Mouse (Mus musculus) heart, adult 8-10 months (tissue): Measurements from ENCODE around the gene Msi2. TPM values are rescaled to one million over a fixed set of nuclear protein-coding genes. Genes with fewer than 3 reads are reported as not detected.

ENCODE experiments used
- DNase-seq: peaks from one replicate; pipeline ENCODE4 v3.0.0; 2022; ENCODE audit warnings: low spot score
- total RNA-seq, 4 experiments: library from RNA; stranded (reverse); gene quantifications; 2 replicates each; pipeline ENCODE4 v1.2.4; 2022

Msi2 gene
- total RNA-seq, 4 experiments from 2014 or later = 206 to 216 (median 210) TPM

GRCm38 (mm10) chr11:88713479-88713878, 4.8 kb downstream of the Msi2 start:
- no peak for DNase-seq

- no peak for DNase-seq
Measured at GRCm38 (mm10) chr11:88709876-88710614, 8.3 kb downstream of the Msi2 start.

GRCm38 (mm10) chr11:88707228-88707775, 11.0 kb downstream of the Msi2 start:
- no peak for DNase-seq

GRCm38 (mm10) chr11:88704688-88705087, 13.6 kb downstream of the Msi2 start:
- no peak for DNase-seq

- DNase-seq = no peak
Measured at GRCm38 (mm10) chr11:88703220-88703619, 15.1 kb downstream of the Msi2 start.

GRCm38 (mm10) chr11:88701976-88702659, 16.2 kb downstream of the Msi2 start:
- DNase-seq = no peak

- DNase-seq = no peak
Measured at GRCm38 (mm10) chr11:88701020-88701419, 17.3 kb downstream of the Msi2 start.

GRCm38 (mm10) chr11:88700202-88700711, 18.1 kb downstream of the Msi2 start:
- no peak for DNase-seq

GRCm38 (mm10) chr11:88693905-88694893, 24.1 kb downstream of the Msi2 start:
- DNase-seq = no peak

GRCm38 (mm10) chr11:88693002-88693769, 25.1 kb downstream of the Msi2 start:
- DNase-seq = no peak

GRCm38 (mm10) chr11:88692374-88692773, 25.9 kb downstream of the Msi2 start:
- DNase-seq = no peak

GRCm38 (mm10) chr11:88690556-88691287, 27.6 kb downstream of the Msi2 start:
- no peak for DNase-seq

- no peak for DNase-seq
Measured at GRCm38 (mm10) chr11:88689831-88690459, 28.4 kb downstream of the Msi2 start.

- no peak for DNase-seq
Measured at GRCm38 (mm10) chr11:88688644-88689043, 29.7 kb downstream of the Msi2 start.

GRCm38 (mm10) chr11:88687711-88688110, 30.6 kb downstream of the Msi2 start:
- DNase-seq = no peak

GRCm38 (mm10) chr11:88687010-88687409, 31.3 kb downstream of the Msi2 start:
- no peak for DNase-seq

GRCm38 (mm10) chr11:88686061-88686460, 32.3 kb downstream of the Msi2 start:
- no peak for DNase-seq

GRCm38 (mm10) chr11:88683026-88683770, 35.1 kb downstream of the Msi2 start:
- DNase-seq = no peak

GRCm38 (mm10) chr11:88677350-88677749, 41.0 kb downstream of the Msi2 start:
- no peak for DNase-seq
